Mouse (Mus musculus) adrenal gland (tissue): ENCODE results near the gene Sema7a.

Experiments used
- intact Hi-C: fragments of 180-260 bp; cut with DNase I; formaldehyde crosslinking; loops from one replicate; pipeline ENCODE4 v1.15.1; 2025

The Sema7a gene

GRCm38 (mm10) chr9:58008336-58009014 lies 68.6 kb downstream of the Sema7a start:
- intact Hi-C loops = no loop called here

GRCm38 (mm10) chr9:58009015-58009362 lies 69.1 kb downstream of the Sema7a start:
- intact Hi-C loops = no loop called here

GRCm38 (mm10) chr9:58009588-58009987 lies 69.7 kb downstream of the Sema7a start:
- intact Hi-C loops = no loop called here

- intact Hi-C loops = no loop called here
These were observed 71.1 kb downstream of the Sema7a start for GRCm38 (mm10) chr9:58011027-58011426.

GRCm38 (mm10) chr9:58011552-58011951 lies 71.6 kb downstream of the Sema7a start:
- intact Hi-C loops = no loop called here
